Mouse (Mus musculus): ENCODE results near the gene Sertad3. TPM values are rescaled to one million over a fixed set of nuclear protein-coding genes. Genes with fewer than 3 reads are reported as not detected.
A peak's percentile ranks its signal among the peaks of the same experiment; 100 is the strongest.
"Not testable (repeated sequence)": the region's sequence is repeated elsewhere in the genome, so short reads cannot be mapped to it uniquely, and the experiment has no call there.

Sertad3 gene
- total RNA-seq, 1 experiment from 2014 or later = 9.7 TPM

- ATAC-seq (replicated peaks in 1 of 2; ENCODE audit: insufficient read depth in 1 of 2, low FRiP score in 2 of 2, low TSS enrichment in 1 of 2, low read depth in 1 of 2, poor library complexity in 2 of 2, severe bottlenecking in 2 of 2) = peak; percentile 78 to 81
These were observed 13.5 kb downstream of the Sertad3 start, which contains the start of gene Sertad1 for GRCm38 (mm10) chr7:27486770-27487697. TSS of gene Sertad1 (plus strand) at chr7:27486910.

GRCm38 (mm10) chr7:27487740-27488268 lies 14.2 kb downstream of the Sertad3 start:
- ATAC-seq (replicated peaks in 1 of 2; ENCODE audit: insufficient read depth in 1 of 2, low FRiP score in 2 of 2, low TSS enrichment in 1 of 2, low read depth in 1 of 2, poor library complexity in 2 of 2, severe bottlenecking in 2 of 2) = no peak

GRCm38 (mm10) chr7:27489270-27489869 lies 15.8 kb downstream of the Sertad3 start:
- ATAC-seq (replicated peaks in 1 of 2; ENCODE audit: insufficient read depth in 1 of 2, low FRiP score in 2 of 2, low TSS enrichment in 1 of 2, low read depth in 1 of 2, poor library complexity in 2 of 2, severe bottlenecking in 2 of 2) = no peak

GRCm38 (mm10) chr7:27490227-27490542 lies 16.6 kb downstream of the Sertad3 start:
- ATAC-seq (replicated peaks in 1 of 2; ENCODE audit: insufficient read depth in 1 of 2, low FRiP score in 2 of 2, low TSS enrichment in 1 of 2, low read depth in 1 of 2, poor library complexity in 2 of 2, severe bottlenecking in 2 of 2) = no peak

GRCm38 (mm10) chr7:27490543-27491329 lies 17.2 kb downstream of the Sertad3 start:
- ATAC-seq (replicated peaks in 1 of 2; ENCODE audit: insufficient read depth in 1 of 2, low FRiP score in 2 of 2, low TSS enrichment in 1 of 2, low read depth in 1 of 2, poor library complexity in 2 of 2, severe bottlenecking in 2 of 2) = peak; percentile 59 to 62

GRCm38 (mm10) chr7:27491856-27492255 lies 18.3 kb downstream of the Sertad3 start:
- no peak for ATAC-seq (replicated peaks in 1 of 2; ENCODE audit: insufficient read depth in 1 of 2, low FRiP score in 2 of 2, low TSS enrichment in 1 of 2, low read depth in 1 of 2, poor library complexity in 2 of 2, severe bottlenecking in 2 of 2)

- ATAC-seq (replicated peaks in 1 of 2; ENCODE audit: insufficient read depth in 1 of 2, low FRiP score in 2 of 2, low TSS enrichment in 1 of 2, low read depth in 1 of 2, poor library complexity in 2 of 2, severe bottlenecking in 2 of 2) = no peak
These were observed 19.5 kb downstream of the Sertad3 start for GRCm38 (mm10) chr7:27493022-27493421.

- no peak for ATAC-seq (replicated peaks in 1 of 2; ENCODE audit: insufficient read depth in 1 of 2, low FRiP score in 2 of 2, low TSS enrichment in 1 of 2, low read depth in 1 of 2, poor library complexity in 2 of 2, severe bottlenecking in 2 of 2)
These were observed 19.9 kb downstream of the Sertad3 start for GRCm38 (mm10) chr7:27493450-27493849.

- ATAC-seq (replicated peaks in 1 of 2; ENCODE audit: insufficient read depth in 1 of 2, low FRiP score in 2 of 2, low TSS enrichment in 1 of 2, low read depth in 1 of 2, poor library complexity in 2 of 2, severe bottlenecking in 2 of 2) = not testable (repeated sequence)
These were observed 21.2 kb downstream of the Sertad3 start for GRCm38 (mm10) chr7:27494659-27495367.

GRCm38 (mm10) chr7:27499036-27499435 lies 25.5 kb downstream of the Sertad3 start, which contains the start of gene Prx:
TSS of gene Prx (plus strand) at chr7:27499324.
- ATAC-seq (replicated peaks in 1 of 2; ENCODE audit: insufficient read depth in 1 of 2, low FRiP score in 2 of 2, low TSS enrichment in 1 of 2, low read depth in 1 of 2, poor library complexity in 2 of 2, severe bottlenecking in 2 of 2) = no peak

GRCm38 (mm10) chr7:27501620-27502019 lies 28.1 kb downstream of the Sertad3 start:
- no peak for ATAC-seq (replicated peaks in 1 of 2; ENCODE audit: insufficient read depth in 1 of 2, low FRiP score in 2 of 2, low TSS enrichment in 1 of 2, low read depth in 1 of 2, poor library complexity in 2 of 2, severe bottlenecking in 2 of 2)

- ATAC-seq (replicated peaks in 1 of 2; ENCODE audit: insufficient read depth in 1 of 2, low FRiP score in 2 of 2, low TSS enrichment in 1 of 2, low read depth in 1 of 2, poor library complexity in 2 of 2, severe bottlenecking in 2 of 2) = peak; percentile 54 to 56
These were observed 33.3 kb downstream of the Sertad3 start for GRCm38 (mm10) chr7:27506765-27507370.

- ATAC-seq (replicated peaks in 1 of 2; ENCODE audit: insufficient read depth in 1 of 2, low FRiP score in 2 of 2, low TSS enrichment in 1 of 2, low read depth in 1 of 2, poor library complexity in 2 of 2, severe bottlenecking in 2 of 2) = peak; percentile 83 to 91
These were observed 34.4 kb downstream of the Sertad3 start for GRCm38 (mm10) chr7:27507711-27508647.

- ATAC-seq (replicated peaks in 1 of 2; ENCODE audit: insufficient read depth in 1 of 2, low FRiP score in 2 of 2, low TSS enrichment in 1 of 2, low read depth in 1 of 2, poor library complexity in 2 of 2, severe bottlenecking in 2 of 2) = peak; percentile 61 to 74
These were observed 35.1 kb downstream of the Sertad3 start for GRCm38 (mm10) chr7:27508648-27509005.

GRCm38 (mm10) chr7:27510809-27511208 lies 37.2 kb downstream of the Sertad3 start:
- no peak for ATAC-seq (replicated peaks in 1 of 2; ENCODE audit: insufficient read depth in 1 of 2, low FRiP score in 2 of 2, low TSS enrichment in 1 of 2, low read depth in 1 of 2, poor library complexity in 2 of 2, severe bottlenecking in 2 of 2)

GRCm38 (mm10) chr7:27514961-27515360 lies 41.4 kb downstream of the Sertad3 start:
- no peak for ATAC-seq (replicated peaks in 1 of 2; ENCODE audit: insufficient read depth in 1 of 2, low FRiP score in 2 of 2, low TSS enrichment in 1 of 2, low read depth in 1 of 2, poor library complexity in 2 of 2, severe bottlenecking in 2 of 2)
